Mouse (Mus musculus): Measurements from ENCODE around the gene Fbxw8.

Fbxw8 gene

DNA sequence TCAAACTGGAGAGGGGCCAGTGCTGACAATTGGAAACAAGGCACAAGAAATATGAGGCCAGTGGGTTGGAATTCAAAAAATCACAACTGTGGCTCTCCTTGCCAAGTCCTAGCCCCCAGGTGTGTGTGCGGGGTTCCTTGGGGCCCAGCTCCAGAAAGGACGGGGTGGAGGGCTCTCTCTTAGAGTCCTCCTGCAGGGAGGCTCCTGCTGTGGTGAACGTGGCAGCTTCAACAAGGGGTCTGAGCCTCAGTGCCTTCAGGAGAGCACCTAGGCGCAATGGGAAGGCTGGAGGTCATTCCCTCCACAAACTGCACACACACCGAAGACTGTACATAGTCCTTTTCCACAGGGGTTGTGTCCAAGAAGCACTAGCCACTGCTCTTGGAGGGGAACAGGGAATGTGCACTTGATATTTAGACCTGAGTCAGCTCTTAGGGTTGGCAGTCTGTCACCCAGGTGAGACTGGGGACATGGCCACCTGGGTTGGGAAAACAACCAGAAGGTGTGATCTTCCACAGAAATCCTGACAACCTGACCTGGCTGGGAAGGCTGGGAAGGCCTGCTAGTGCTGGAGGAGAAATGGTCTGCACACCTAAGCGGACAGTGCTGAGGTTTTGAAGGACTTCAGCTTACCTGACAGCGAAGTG lies 46.3 kb downstream of the Fbxw8 start:
- Histone ChIP-seq H3K9me3 (ENCODE audit: low read length) (no peaks in the 10 kb centered on the region), H3K4me1 (replicated peaks; ENCODE audit: low read depth, low read length) (peaks cover 12% of the 10 kb centered on the region), H3K27me3 (ENCODE audit: insufficient read depth, low read length) (no peaks in the 10 kb centered on the region), H3K36me3 (ENCODE audit: insufficient read depth, low read length) (peaks cover 77% of the 10 kb centered on the region), H3K4me3 (replicated peaks; ENCODE audit: low read length) (no peak overlapping the region)
- no peak for TF ChIP-seq POU5F1 (IDR thresholded peaks at IDR 0.05; ENCODE audit: borderline replicate concordance, low read length)
- no peak for TF ChIP-seq NANOG (IDR thresholded peaks at IDR 0.05; ENCODE audit: borderline replicate concordance, low read length)
- no peak for TF ChIP-seq CTCF (conservative IDR thresholded peaks at IDR 0.05; ENCODE audit: low read length)

DNA sequence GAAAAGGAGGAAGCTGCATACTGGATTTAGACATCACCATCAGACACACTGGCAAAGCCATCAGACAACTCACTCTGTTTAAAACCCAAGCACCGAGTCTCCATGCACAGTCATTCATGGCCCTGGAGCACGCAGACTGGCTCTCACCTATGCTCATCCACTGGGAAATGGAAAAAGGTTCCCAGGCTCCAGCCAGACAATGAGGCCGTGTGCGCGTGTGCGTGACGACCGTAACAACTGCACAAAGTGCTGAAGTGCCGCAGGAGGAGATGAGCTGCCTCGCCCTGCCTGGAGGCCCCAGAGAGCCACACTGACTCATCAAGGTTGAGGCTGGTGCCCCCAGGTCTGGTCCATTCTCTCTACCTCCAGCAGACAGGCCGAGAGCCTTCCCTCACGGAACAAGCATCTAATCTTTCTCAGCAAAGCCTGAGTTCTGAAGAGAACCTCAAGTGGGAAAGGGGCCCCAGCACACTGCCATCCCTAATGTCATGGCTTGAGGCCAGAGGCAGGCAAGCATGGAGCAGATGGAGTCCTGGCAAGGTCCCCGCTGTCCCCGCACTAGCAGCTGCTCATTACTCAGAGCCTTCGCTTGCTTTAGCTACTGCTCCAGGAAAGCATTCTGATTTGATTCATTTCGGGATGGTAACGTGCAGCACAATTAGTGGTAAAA lies 47.0 kb downstream of the Fbxw8 start:
- H3K36me3 ChIP-seq (ENCODE audit: insufficient read depth, low read length), result peaks cover 75% of the 10 kb centered on the region
- no peak overlapping the region for H3K4me3 ChIP-seq (replicated peaks; ENCODE audit: low read length)
- H3K9me3 ChIP-seq (ENCODE audit: low read length), result no peaks in the 10 kb centered on the region
- no peaks in the 10 kb centered on the region for H3K27me3 ChIP-seq (ENCODE audit: insufficient read depth, low read length)
- peaks cover 12% of the 10 kb centered on the region for H3K4me1 ChIP-seq (replicated peaks; ENCODE audit: low read depth, low read length)
- TF ChIP-seq NANOG (IDR thresholded peaks at IDR 0.05; ENCODE audit: borderline replicate concordance, low read length), result no peak
- TF ChIP-seq POU5F1 (IDR thresholded peaks at IDR 0.05; ENCODE audit: borderline replicate concordance, low read length), result no peak
- no peak for TF ChIP-seq CTCF (conservative IDR thresholded peaks at IDR 0.05; ENCODE audit: low read length)

DNA sequence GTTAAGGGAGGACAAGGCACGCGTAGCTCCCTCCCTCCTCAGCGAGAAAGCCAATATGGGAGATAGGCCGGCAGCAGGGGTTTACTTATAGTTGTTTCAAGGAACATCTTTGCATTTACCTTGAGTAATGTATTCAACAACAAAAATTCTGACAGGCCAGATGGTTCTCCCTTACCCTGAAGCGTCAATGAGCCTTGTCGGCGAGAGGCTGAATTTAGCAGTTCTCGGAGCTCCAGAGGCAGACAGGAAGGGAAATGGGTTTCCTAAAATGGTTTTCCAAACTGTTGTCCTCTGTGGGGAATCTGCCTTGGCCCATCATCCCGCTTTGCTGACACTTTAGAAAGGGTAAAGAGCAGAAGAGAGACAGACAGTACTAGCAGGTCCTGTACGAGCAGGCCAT lies 48.6 kb downstream of the Fbxw8 start:
- Histone ChIP-seq H3K9me3 (ENCODE audit: low read length) (no peaks in the 10 kb centered on the region), H3K27me3 (ENCODE audit: insufficient read depth, low read length) (no peaks in the 10 kb centered on the region), H3K4me1 (replicated peaks; ENCODE audit: low read depth, low read length) (peaks cover 12% of the 10 kb centered on the region), H3K4me3 (replicated peaks; ENCODE audit: low read length) (no peak overlapping the region), H3K36me3 (ENCODE audit: insufficient read depth, low read length) (peaks cover 63% of the 10 kb centered on the region)
- TF ChIP-seq CTCF (conservative IDR thresholded peaks at IDR 0.05; ENCODE audit: low read length) (no peak), POU5F1 (IDR thresholded peaks at IDR 0.05; ENCODE audit: borderline replicate concordance, low read length) (no peak), NANOG (IDR thresholded peaks at IDR 0.05; ENCODE audit: borderline replicate concordance, low read length) (no peak)

DNA sequence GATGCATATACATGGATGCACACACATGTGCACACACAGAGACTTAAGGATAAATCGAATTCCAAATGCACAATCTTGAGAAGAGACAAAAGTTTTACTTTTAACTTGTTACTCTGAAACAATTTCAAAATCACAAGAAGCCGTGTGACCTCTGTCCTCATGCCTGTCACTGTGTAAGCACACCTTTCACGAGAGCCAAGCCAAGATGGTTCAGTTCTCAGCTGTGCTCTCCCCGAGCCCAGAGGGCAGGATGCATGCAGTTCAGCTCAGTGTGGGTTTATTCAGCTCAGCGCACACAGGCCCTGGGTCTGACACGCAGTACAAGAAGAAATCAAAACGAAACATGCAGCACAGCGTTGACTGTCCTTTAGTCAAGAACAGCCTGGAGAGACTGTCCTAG lies 49.7 kb downstream of the Fbxw8 start:
- no peak for TF ChIP-seq CTCF (conservative IDR thresholded peaks at IDR 0.05; ENCODE audit: low read length)
- no peak for TF ChIP-seq POU5F1 (IDR thresholded peaks at IDR 0.05; ENCODE audit: borderline replicate concordance, low read length)
- TF ChIP-seq NANOG (IDR thresholded peaks at IDR 0.05; ENCODE audit: borderline replicate concordance, low read length), result no peak
- Histone ChIP-seq H3K4me3 (replicated peaks; ENCODE audit: low read length) (no peak overlapping the region), H3K4me1 (replicated peaks; ENCODE audit: low read depth, low read length) (peaks cover 15% of the 10 kb centered on the region), H3K36me3 (ENCODE audit: insufficient read depth, low read length) (peaks cover 60% of the 10 kb centered on the region), H3K9me3 (ENCODE audit: low read length) (no peaks in the 10 kb centered on the region), H3K27me3 (ENCODE audit: insufficient read depth, low read length) (no peaks in the 10 kb centered on the region)

DNA sequence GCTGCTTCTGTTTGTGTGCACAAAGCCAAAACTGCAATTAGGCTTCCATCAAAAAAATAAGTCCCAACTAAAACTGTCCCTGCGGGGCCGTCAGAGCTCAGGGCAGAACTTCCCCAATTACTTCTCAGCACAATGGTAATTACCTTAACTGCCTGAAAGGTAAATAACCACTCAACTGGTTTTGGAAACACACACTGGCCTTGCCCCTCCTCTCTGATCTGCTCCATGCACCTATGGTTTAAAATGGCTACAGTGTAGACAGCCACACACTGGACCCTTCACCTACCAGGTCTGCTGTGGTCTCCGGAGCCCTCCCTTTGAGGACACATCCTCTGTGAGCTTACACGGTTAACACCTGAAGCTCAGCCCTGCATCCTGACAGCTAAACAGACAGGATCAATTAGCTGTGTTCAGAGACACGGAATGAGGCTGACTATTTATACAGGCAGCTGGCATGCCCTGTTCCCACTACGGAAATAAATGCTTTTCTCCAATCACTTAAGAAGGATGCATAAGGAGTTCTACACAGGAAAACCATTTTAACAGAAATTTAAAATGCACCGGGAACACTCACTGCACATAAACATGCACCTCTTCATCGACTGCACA lies 55.3 kb downstream of the Fbxw8 start:
- Histone ChIP-seq H3K27me3 (ENCODE audit: insufficient read depth, low read length) (no peaks in the 10 kb centered on the region), H3K9me3 (ENCODE audit: low read length) (no peaks in the 10 kb centered on the region), H3K4me3 (replicated peaks; ENCODE audit: low read length) (no peak overlapping the region), H3K36me3 (ENCODE audit: insufficient read depth, low read length) (peaks cover 52% of the 10 kb centered on the region), H3K4me1 (replicated peaks; ENCODE audit: low read depth, low read length) (peaks cover 21% of the 10 kb centered on the region)
- TF ChIP-seq NANOG (IDR thresholded peaks at IDR 0.05; ENCODE audit: borderline replicate concordance, low read length) (no peak), CTCF (conservative IDR thresholded peaks at IDR 0.05; ENCODE audit: low read length) (no peak), POU5F1 (IDR thresholded peaks at IDR 0.05; ENCODE audit: borderline replicate concordance, low read length) (no peak)

DNA sequence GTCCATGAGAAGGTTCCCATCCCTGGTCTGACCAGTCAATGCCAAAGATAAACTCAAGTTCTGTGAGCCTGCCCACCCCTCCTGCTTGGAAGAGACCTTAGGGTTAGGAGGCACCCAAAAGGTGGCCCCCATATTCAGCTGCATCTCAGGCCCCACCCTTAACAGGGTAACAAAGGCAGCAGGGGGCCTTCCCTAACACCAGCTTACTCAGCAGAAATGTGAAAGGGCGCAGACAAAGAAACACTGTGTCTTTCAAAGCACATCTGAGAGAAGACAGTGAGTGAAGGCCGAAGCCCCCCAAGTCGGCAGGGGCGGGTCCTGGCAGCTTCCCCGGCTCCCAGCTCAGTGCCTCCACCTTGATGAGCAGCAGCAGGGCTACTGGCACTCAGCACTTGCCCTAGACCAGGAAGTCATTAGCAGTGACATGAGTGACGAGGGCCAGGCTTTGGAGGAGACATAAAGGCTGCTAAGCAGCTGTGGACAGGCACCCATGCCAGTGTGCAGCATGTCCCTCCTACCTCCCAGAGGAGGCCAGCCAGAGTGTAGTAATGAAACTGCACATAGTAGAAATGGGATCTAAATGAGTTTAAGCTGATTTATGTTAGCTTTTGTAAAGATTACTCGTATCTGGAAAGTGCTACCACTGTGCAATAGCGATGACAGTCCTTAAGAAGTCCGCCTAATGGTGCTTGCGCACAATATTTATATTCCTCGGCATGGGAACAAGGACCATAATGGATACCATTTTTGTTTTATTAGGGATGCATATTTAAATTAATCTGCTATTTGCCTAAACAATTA lies 56.0 kb downstream of the Fbxw8 start:
- no peak overlapping the region for H3K4me3 ChIP-seq (replicated peaks; ENCODE audit: low read length)
- H3K4me1 ChIP-seq (replicated peaks; ENCODE audit: low read depth, low read length), result peaks cover 21% of the 10 kb centered on the region
- TF ChIP-seq CTCF (conservative IDR thresholded peaks at IDR 0.05; ENCODE audit: low read length) (no peak), NANOG (IDR thresholded peaks at IDR 0.05; ENCODE audit: borderline replicate concordance, low read length) (no peak), POU5F1 (IDR thresholded peaks at IDR 0.05; ENCODE audit: borderline replicate concordance, low read length) (no peak)

DNA sequence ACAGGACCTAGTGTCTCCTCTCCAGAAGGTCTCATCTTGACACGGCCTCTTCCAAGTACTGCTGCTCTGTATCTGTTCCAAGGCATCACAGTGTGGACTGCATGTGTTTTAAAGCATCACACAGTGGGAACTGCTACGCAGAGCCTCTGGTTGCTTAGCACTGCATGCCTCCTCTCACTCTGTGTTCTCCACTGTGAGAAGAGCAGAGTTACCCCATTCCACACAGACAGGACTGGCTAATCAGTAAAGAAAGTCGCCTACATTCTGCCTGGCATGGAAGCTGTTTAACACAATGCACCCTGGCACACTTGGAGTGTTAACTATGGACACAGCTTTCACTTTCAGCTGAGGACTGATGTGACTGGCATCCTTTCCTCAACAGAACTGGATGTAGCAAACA lies 58.9 kb downstream of the Fbxw8 start:
- Histone ChIP-seq H3K4me1 (replicated peaks; ENCODE audit: low read depth, low read length) (peaks cover 26% of the 10 kb centered on the region), H3K9me3 (ENCODE audit: low read length) (no peaks in the 10 kb centered on the region), H3K36me3 (ENCODE audit: insufficient read depth, low read length) (peaks cover 82% of the 10 kb centered on the region), H3K4me3 (replicated peaks; ENCODE audit: low read length) (no peak overlapping the region), H3K27me3 (ENCODE audit: insufficient read depth, low read length) (no peaks in the 10 kb centered on the region)
- TF ChIP-seq POU5F1 (IDR thresholded peaks at IDR 0.05; ENCODE audit: borderline replicate concordance, low read length) (no peak), CTCF (conservative IDR thresholded peaks at IDR 0.05; ENCODE audit: low read length) (no peak)

More for the DNA sequence above, 56.0 kb downstream of the Fbxw8 start:
- Histone ChIP-seq H3K9me3 (ENCODE audit: low read length) (no peaks in the 10 kb centered on the region), H3K36me3 (ENCODE audit: insufficient read depth, low read length) (peaks cover 58% of the 10 kb centered on the region), H3K27me3 (ENCODE audit: insufficient read depth, low read length) (no peaks in the 10 kb centered on the region)

DNA sequence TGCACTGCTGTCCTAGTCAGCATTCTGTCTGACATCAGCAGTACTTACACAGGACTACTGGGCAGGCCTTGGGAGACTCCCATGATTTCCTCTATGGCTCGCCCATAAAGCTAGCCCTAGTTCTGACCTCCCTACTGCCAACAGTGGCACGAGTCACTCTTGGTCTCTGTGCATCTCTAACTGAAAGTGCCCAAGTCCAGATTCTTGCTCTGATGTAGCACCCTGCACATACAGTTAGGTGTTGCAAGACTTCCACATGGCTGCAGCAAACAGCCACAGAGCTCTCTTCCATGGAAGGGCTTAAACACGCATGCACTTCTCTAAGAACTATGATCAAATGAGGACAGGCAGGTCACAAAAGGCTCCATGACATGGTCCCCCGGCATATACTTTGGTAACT lies 59.4 kb downstream of the Fbxw8 start:
- Histone ChIP-seq H3K9me3 (ENCODE audit: low read length) (no peaks in the 10 kb centered on the region), H3K4me1 (replicated peaks; ENCODE audit: low read depth, low read length) (peaks cover 26% of the 10 kb centered on the region), H3K27me3 (ENCODE audit: insufficient read depth, low read length) (no peaks in the 10 kb centered on the region), H3K36me3 (ENCODE audit: insufficient read depth, low read length) (peaks cover 80% of the 10 kb centered on the region), H3K4me3 (replicated peaks; ENCODE audit: low read length) (no peak overlapping the region)
- TF ChIP-seq POU5F1 (IDR thresholded peaks at IDR 0.05; ENCODE audit: borderline replicate concordance, low read length), result no peak
- no peak for TF ChIP-seq CTCF (conservative IDR thresholded peaks at IDR 0.05; ENCODE audit: low read length)
- TF ChIP-seq NANOG (IDR thresholded peaks at IDR 0.05; ENCODE audit: borderline replicate concordance, low read length), result no peak

Data from E14TG2a.4 (cell line).